Mouse (Mus musculus) forebrain, postnatal 0 days (tissue): Measurements from ENCODE around the gene Iscu. TPM values are rescaled to one million over a fixed set of nuclear protein-coding genes. Genes with fewer than 3 reads are reported as not detected.

Experiments
- ATAC-seq: fragments of 200-750 bp; cut with Nextera tagmentation; 2 replicates; pipeline ENCODE4 v1.8.0; 2017; ENCODE audit warnings: mild to moderate bottlenecking, moderate library complexity
- DNase-seq: peaks from one replicate; pipeline ENCODE4 v3.0.0-alpha.2; 2015
- H3K27ac ChIP-seq: fragments of 300-500 bp; sonication (generic); 2 replicates; pipeline ENCODE4 v1.5.1; 2014; ENCODE audit warnings: low read depth, mild to moderate bottlenecking, antibody characterized with exemption, low read length, moderate library complexity, mixed read lengths
- H3K27me3 ChIP-seq: fragments of 300-500 bp; sonication (generic); 2 replicates; pipeline ENCODE4 v1.6.1; 2014; ENCODE audit warnings: mild to moderate bottlenecking, low read length, mixed read lengths; ENCODE audit not compliant: insufficient read depth
- H3K36me3 ChIP-seq: fragments of 300-500 bp; sonication (generic); 2 replicates; pipeline ENCODE4 v1.6.1; 2014; ENCODE audit warnings: mild to moderate bottlenecking, moderate library complexity; ENCODE audit not compliant: insufficient read depth
- H3K4me1 ChIP-seq: fragments of 300-500 bp; sonication (generic); 2 replicates; pipeline ENCODE4 v1.6.1; 2014; ENCODE audit warnings: antibody characterized with exemption; ENCODE audit not compliant: insufficient read depth
- H3K4me2 ChIP-seq: fragments of 300-500 bp; sonication (generic); 2 replicates; pipeline ENCODE4 v1.6.1; 2014; ENCODE audit warnings: low read depth, mild to moderate bottlenecking, moderate library complexity
- H3K4me3 ChIP-seq: fragments of 300-500 bp; sonication (generic); 2 replicates; pipeline ENCODE4 v1.5.1; 2014; ENCODE audit warnings: low read depth, low read length, mixed read lengths
- H3K9ac ChIP-seq: fragments of 300-500 bp; sonication (generic); 2 replicates; pipeline ENCODE4 v1.6.1; 2014; ENCODE audit warnings: mild to moderate bottlenecking
- H3K9me3 ChIP-seq: fragments of 300-500 bp; sonication (generic); 2 replicates; pipeline ENCODE4 v1.6.1; 2016; ENCODE audit warnings: low read length
- CTCF ChIP-seq: sonication (generic); IDR thresholded peaks from 2 replicates; pipeline ENCODE4 v1.5.1; 2016; ENCODE audit warnings: antibody characterized with exemption, control low read depth, low read depth
- WGBS: fragments of 180-500 bp; shearing (Covaris S2); extraction: QIAGEN DNeasy Blood & Tissue Kit; methylation state at CpG from one replicate; pipeline ENCODE4 v1.1.7; 2014; 5-methylcytosine and 5-hydroxymethylcytosine counted together
- polyA plus RNA-seq: library from polyadenylated mRNA; unstranded; fragments of >200 nt; fragmentation: Nextera tagmentation; extraction: Ambion mirVana; gene quantifications from 2 replicates; pipeline ENCODE4 v1.2.1, GENCODE M21; 2015
- total RNA-seq: library from RNA; depleted of rRNA; stranded (reverse); fragments of >200 nt; gene quantifications from 2 replicates; pipeline ENCODE4 v1.2.3, GENCODE M21; 2014

Iscu gene
- total and polyA plus RNA-seq, 2 experiments from 2014 or later = 67.2 to 98.9 TPM

DNA sequence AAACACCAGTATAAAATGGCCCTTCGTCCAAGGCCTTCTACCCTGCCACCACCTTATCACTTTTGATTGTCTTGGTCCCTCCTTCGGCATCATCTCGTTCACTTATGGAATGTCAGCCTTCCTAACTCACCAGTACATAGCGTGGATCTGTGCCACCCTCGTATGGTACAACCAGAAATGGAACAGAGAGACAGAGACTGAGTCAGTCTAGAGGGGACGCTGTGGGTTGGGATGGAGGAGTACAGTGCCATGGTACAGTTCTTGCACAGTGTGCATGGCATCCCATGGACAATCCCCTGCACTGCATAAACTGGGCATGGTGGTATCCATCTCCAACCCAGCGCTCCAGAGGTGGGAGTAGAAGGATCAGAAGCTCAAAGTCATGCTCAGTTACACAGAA is 43.9 kb upstream of the Iscu start:
- Histone ChIP-seq H3K27ac (no peak overlapping the region), H3K4me1 (no peaks in the 10 kb centered on the region), H3K4me2 (no peak overlapping the region), H3K36me3 (no peaks in the 10 kb centered on the region), H3K9me3 (no peaks in the 10 kb centered on the region), H3K4me3 (no peak overlapping the region), H3K9ac (no peak overlapping the region), H3K27me3 (no peaks in the 10 kb centered on the region)
- ATAC-seq (no peak), DNase-seq (no peak)
- WGBS = 89% methylated on average over 7 of the region's 7 CpGs
- no peak for TF ChIP-seq CTCF

GRCm38 (mm10) chr5:113730641-113731121 is 41.9 kb upstream of the Iscu start:
- Histone ChIP-seq H3K27me3 (no peaks in the 10 kb centered on the region), H3K4me1 (no peaks in the 10 kb centered on the region; the same call in 1 of the 2 replicates), H3K9ac (no peak overlapping the region), H3K4me3 (no peak overlapping the region), H3K9me3 (no peaks in the 10 kb centered on the region), H3K4me2 (no peak overlapping the region), H3K36me3 (no peaks in the 10 kb centered on the region), H3K27ac (peak overlapping the region; percentile 45)
- TF ChIP-seq CTCF = no peak
- WGBS = 53% methylated on average over 7 of the region's 7 CpGs
- ATAC-seq = peak; percentile 24; the same call in 1 of the 2 replicates
- DNase-seq = peak; percentile 51

- Histone ChIP-seq H3K36me3 (no peaks in the 10 kb centered on the region), H3K4me2 (no peak overlapping the region), H3K9me3 (no peaks in the 10 kb centered on the region), H3K4me1 (no peaks in the 10 kb centered on the region; the same call in 1 of the 2 replicates), H3K4me3 (no peak overlapping the region), H3K27ac (no peak overlapping the region), H3K27me3 (no peaks in the 10 kb centered on the region), H3K9ac (no peak overlapping the region)
- ATAC-seq (no peak), DNase-seq (no peak)
- no peak for TF ChIP-seq CTCF
- 89% methylated on average over 7 of the region's 7 CpGs for WGBS
Observed at GRCm38 (mm10) chr5:113731174-113731573, 41.4 kb upstream of the Iscu start.

GRCm38 (mm10) chr5:113732182-113732581 is 40.4 kb upstream of the Iscu start:
- peak; percentile 88 for TF ChIP-seq CTCF
- 25% methylated on average over 6 of the region's 6 CpGs for WGBS
- H3K4me2 ChIP-seq = no peak overlapping the region
- H3K36me3 ChIP-seq = no peaks in the 10 kb centered on the region
- H3K9ac ChIP-seq = no peak overlapping the region
- DNase-seq (peak; percentile 80), ATAC-seq (no peak)
- H3K4me3 ChIP-seq = no peak overlapping the region
- no peaks in the 10 kb centered on the region for H3K27me3 ChIP-seq
- no peak overlapping the region for H3K27ac ChIP-seq
- no peaks in the 10 kb centered on the region for H3K9me3 ChIP-seq
- no peaks in the 10 kb centered on the region; the same call in none of the 2 replicates for H3K4me1 ChIP-seq

- no peak for DNase-seq
- Histone ChIP-seq H3K4me2 (no peak overlapping the region), H3K27ac (no peak overlapping the region), H3K4me3 (no peak overlapping the region), H3K4me1 (no peaks in the 10 kb centered on the region; the same call in none of the 2 replicates), H3K36me3 (peaks cover 13% of the 10 kb centered on the region), H3K27me3 (no peaks in the 10 kb centered on the region), H3K9me3 (no peaks in the 10 kb centered on the region), H3K9ac (no peak overlapping the region)
- no peak for ATAC-seq
- no peak for TF ChIP-seq CTCF
- WGBS = 66% methylated on average over 5 of the region's 5 CpGs
Observed at GRCm38 (mm10) chr5:113734376-113734775, 38.2 kb upstream of the Iscu start.

- H3K9me3 ChIP-seq = no peaks in the 10 kb centered on the region
- DNase-seq = no peak
- no peak for TF ChIP-seq CTCF
- peaks cover 19% of the 10 kb centered on the region for H3K36me3 ChIP-seq
- H3K4me3 ChIP-seq = peak overlapping the region; percentile 65
- H3K4me1 ChIP-seq = no peaks in the 10 kb centered on the region; the same call in none of the 2 replicates
- H3K4me2 ChIP-seq = peak overlapping the region; percentile 94
- H3K27ac ChIP-seq = peak overlapping the region; percentile 96
- 30% methylated on average over 7 of the region's 7 CpGs for WGBS
- H3K9ac ChIP-seq = peak overlapping the region; percentile 75
- H3K27me3 ChIP-seq = no peaks in the 10 kb centered on the region
- no peak for ATAC-seq
Observed at GRCm38 (mm10) chr5:113735023-113735344, 37.6 kb upstream of the Iscu start.

GRCm38 (mm10) chr5:113735345-113736112 is 37.0 kb upstream of the Iscu start, which contains the start of gene Ficd:
TSS of gene Ficd (plus strand) at chr5:113735803.
- peak within 1 kb of the TSS; percentile 65 for H3K4me3 ChIP-seq
- peak within 1 kb of the TSS; percentile 96 for H3K27ac ChIP-seq
- WGBS = under 1% methylated on average over 69 of the region's 71 CpGs
- ATAC-seq (peak; percentile 97), DNase-seq (peak; percentile 99)
- no peaks in the 10 kb centered on the region; the same call in none of the 2 replicates for H3K4me1 ChIP-seq
- no peaks in the 10 kb centered on the region for H3K9me3 ChIP-seq
- peak within 1 kb of the TSS; percentile 75 for H3K9ac ChIP-seq
- no peaks in the 10 kb centered on the region for H3K27me3 ChIP-seq
- H3K4me2 ChIP-seq = peak within 1 kb of the TSS; percentile 94
- no peak for TF ChIP-seq CTCF
- H3K36me3 ChIP-seq = peaks cover 20% of the 10 kb centered on the region
